Mouse (Mus musculus): ENCODE measurements around the gene Bcar3.

DNA sequence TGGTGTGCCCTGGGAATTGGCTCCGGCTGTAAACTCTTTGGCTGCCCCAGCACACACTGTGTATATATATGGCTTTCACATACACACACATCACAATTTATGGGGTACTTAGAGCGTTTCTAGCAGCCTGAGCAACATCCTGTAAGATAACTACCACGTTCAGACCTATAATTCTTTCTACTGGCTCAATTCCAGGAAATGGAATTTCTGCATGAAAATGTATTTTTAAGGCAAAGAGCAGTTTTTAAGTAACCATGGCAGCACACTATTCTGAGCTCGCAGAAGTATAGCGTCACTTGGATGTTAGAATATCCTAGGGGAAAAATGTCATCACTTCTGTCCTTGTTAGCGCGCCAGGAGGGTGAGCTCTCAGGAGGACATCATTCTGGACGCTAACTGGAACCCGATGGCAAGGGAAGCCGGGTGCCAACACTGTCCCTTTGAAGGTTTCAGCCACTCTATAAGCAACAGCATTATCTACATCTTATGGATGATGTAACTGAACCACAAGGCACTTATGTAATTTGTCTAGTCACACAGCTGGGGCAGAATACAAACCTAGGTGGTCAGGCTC is 212.5 kb downstream of the Bcar3 start:
- TF ChIP-seq HCFC1 (IDR thresholded peaks at IDR 0.05; ENCODE audit: low read depth, low read length) (no peak), MYC (IDR thresholded peaks at IDR 0.05; ENCODE audit: low read depth, low read length) (no peak), KAT2A (IDR thresholded peaks at IDR 0.05; ENCODE audit: insufficient replicate concordance, low read length) (no peak), E2F4 (IDR thresholded peaks at IDR 0.05; ENCODE audit: insufficient replicate concordance, low read depth, low read length) (no peak), CTCF (conservative IDR thresholded peaks at IDR 0.05 in 1 of 2, IDR thresholded peaks at IDR 0.05 in 1 of 2; ENCODE audit: low read depth in 2 of 2, low read length in 2 of 2) (no peak), ZC3H11A (IDR thresholded peaks at IDR 0.05; ENCODE audit: low read depth, low read length) (no peak), MAX (IDR thresholded peaks at IDR 0.05; ENCODE audit: low read length) (no peak), UBTF (IDR thresholded peaks at IDR 0.05; ENCODE audit: low read depth, low read length) (no peak), POLR2A (IDR thresholded peaks at IDR 0.05; ENCODE audit: low read depth, low read length) (no peak), MXI1 (IDR thresholded peaks at IDR 0.05; ENCODE audit: low read depth, low read length) (no peak), NELFE (IDR thresholded peaks at IDR 0.05; ENCODE audit: low read depth, low read length) (no peak), CHD2 (IDR thresholded peaks at IDR 0.05; ENCODE audit: low read length) (no peak)
